Mouse (Mus musculus) heart, adult 9 months (tissue): ENCODE data around the gene Kcnip3.
A peak's percentile ranks its signal among the peaks of the same experiment; 100 is the strongest.

Source experiments
- DNase-seq, 2 experiments: peaks; one replicate each; pipeline ENCODE4 v3.0.0; 2022; ENCODE audit warnings: low spot score in 2 of 2

Kcnip3 gene

DNA sequence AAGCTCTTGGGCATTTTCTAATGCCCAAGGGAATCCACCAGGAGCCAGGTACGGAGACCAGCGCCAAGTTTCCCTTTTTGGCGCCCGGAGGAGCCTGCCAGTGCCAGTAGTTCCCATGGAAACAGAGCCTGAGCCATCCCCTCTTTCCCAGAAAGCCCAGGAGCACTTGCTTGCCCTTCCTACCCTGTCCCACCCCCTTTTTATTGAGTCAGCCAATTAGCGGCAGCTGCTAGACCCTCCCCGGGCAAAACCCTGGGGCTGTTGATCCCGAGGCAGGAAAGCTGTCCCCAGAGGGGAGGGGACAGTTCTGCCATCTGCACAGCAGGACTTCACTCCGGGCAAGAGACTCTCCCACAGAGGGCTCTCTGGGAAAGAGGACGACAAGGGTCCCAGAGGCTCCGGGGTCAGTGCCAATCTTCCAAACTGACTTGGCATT is at the start of gene Kcnip3:
TSS of gene Kcnip3 (minus strand) at position 89 of the 436 bp plus-strand sequence.
- DNase-seq: no peak

DNA sequence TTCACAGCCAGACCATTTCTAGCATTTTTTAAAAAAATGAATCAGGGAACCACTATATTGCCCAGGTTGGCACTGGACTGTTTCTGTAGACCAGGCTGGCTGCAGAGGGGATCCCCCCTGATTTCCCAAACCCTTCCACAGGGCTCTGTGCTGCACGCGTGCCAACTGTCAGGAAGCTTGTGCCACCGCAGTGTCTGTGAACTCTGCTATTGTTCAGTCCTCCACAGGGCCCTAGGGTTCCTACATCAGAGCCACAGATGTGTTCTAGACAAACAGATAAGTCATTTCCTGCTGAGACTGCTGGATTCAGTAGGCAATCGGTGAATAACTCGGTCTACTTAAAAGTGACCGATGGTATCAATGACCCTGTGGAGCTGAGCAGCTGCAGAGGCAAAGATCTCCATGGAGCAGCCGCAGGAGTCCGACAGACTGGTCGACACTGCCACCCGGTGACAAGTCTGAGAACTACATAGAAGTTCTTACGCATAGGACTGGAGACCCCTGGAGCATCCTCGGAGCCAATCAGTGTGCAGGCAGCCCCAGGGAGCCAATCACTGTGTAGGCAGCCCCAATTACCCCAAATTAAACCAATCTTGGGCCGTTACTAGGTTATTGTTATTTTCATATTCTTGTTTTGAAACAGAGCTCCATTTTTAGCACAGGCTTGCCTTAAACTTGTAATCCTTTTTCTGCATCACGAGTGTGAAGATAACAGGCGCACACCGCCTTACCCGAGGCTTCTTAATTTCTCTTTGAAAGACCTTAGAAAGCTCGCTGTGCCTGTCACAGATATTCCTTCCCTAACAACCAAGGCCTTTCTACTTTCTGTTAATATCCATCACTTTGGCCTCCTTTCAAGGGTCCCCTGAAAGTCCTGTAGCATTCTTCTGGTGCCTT is 37.4 kb upstream of the Kcnip3 start:
- DNase-seq: peak; percentile 59 to 60

DNA sequence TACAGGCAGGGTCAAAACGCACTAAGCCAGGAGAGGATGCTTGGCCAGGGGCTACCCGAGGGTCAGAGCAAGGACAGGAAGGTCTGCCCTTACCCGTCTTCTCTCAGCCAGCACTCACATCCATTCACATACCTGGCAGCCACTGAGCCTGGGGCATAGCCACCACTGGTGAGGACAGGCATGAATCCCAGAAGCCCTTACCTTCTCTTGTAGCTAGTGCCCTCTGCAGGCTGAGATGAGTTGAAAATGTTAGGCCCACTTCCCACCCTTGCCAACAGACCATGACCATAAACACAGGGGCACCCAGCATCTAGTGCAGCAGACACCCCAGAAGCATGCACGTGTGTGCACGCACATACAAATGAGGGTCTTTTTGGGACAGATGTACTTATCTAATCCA is 29.2 kb upstream of the Kcnip3 start:
- DNase-seq: no peak

DNA sequence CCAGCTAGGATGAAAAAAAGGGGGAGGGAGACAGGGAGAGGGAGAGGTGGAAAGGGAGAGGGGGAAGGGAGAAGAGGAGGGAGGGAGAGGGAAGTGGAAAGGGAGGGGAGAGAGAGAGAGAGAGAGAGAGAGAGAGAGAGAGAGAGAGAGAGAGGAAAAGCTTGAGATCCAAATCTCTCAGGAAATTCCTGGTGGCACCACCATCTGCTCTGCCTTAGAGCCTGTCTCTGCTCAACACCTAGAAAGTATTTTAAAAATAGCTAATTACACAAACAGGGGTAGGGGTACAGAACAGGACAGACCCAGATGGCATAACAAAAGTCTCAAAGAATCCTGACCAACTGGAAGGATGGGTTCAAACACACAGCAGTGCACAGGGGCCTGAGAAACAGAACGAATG is 28.6 kb upstream of the Kcnip3 start:
- no peak for DNase-seq

DNA sequence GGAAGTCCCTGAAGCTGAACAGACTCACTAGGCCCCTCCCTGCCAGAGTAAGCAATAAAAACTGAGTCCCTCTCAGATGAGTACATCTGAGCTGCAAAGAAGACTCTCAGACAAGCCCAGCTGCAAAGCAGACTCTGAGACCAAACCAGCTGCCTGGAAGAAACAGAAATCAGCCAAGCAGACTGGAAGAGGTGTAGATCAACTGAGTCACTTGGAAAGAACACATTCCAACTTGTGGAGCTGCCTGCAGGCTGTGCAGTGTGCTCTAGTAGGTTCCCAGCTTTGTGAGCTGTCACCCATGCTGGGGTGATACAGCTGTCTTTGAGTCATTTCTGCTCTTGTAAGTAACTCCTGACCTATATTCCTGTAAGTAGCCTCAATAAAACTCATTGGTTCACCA is 27.8 kb upstream of the Kcnip3 start:
- DNase-seq: no peak

DNA sequence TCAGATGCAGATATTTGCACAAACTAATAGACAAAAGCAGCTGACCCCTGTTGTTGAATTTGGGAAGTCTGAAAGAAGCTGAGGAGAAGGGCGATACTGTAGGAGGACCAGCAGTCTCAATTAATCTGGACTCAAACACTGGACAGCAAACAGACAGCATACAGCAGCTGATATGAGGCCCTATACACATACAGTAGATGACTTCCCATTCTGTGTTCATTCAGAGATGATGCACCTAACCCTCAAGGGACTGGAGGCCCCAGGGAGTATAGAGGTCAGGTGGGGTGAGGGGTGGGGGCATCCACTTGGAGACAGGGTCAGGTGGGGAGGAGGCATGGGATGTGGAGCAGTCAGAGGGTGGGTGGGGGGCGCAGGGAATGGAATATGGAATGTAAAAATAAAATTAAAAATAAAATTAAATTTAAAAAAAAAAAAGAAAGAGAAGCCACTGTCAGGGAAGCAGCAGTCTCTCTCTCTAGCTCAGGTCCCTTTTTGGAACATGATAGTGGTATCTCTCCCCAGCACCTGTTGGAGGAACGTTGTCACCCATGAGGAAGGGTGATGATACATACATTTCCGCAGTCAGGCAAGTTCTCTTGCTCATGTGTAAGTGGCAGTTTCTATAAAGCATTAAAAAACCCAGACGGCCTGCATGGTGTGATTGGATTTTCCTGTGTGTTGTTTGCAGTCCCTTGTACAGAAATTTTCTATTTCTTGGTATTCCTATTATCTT is 26.6 kb upstream of the Kcnip3 start:
- DNase-seq: no peak

DNA sequence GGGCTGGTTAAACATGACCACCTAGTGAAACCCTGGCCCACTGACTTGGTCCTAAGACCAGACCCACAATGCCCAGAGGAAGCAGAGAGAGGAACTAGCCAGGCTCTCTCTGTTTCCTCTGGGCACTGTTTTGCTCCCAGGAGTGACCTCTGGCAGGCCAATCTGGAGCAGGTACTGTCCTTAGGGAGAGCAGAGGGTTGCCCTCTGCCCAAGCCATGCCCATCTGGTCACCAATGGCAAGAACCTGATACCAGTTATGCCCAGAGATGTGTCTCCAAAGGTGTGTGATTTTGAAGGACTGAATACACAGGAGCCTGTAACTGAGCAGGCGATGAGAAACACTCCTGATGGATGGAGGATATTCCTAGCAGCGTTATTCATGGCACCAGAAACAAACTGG is 19.8 kb upstream of the Kcnip3 start:
- DNase-seq: no peak

DNA sequence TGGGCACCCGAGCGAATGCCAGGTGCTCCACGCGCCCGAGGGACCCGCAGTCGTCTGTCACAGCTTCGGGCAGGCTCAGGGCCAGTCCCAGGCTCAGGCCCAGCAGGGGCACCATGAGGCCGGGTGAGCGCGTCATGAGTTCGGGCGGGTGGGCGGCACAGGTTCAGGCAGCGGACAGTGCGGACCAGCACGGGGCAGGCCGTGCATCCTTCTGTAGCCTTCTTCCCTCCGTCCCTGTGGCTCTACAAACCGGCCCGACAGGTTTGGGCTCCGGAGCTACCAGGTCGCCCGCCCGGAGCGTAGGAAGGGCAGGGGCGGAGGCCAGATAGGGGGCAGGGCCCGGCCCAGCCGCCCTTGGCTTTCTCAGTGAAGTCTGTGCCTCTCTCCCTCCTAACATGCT is 19.3 kb upstream of the Kcnip3 start, which contains the start of gene Prom2:
TSS of gene Prom2 (minus strand) at position 283 of the 400 bp plus-strand sequence.
- DNase-seq: no peak

DNA sequence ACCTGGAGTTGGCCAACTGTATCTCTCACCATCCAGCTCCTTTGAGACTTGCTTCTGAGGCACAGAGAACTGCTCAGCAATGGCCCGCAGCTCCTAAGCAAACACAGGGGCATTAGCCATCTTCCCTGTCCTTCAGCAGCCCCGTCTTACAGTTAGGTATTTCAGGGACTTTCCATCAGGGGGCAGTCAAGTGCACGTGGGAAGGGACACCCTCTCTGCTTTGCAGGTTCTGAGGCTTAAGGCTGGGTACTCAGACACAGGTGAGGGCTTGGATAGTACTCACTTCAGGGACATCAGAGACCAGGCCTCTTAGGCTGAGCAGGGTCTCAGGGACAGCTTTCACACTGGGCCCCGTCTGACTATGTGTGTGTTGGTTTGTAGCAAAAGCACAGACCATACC is 17.6 kb upstream of the Kcnip3 start:
- no peak for DNase-seq

DNA sequence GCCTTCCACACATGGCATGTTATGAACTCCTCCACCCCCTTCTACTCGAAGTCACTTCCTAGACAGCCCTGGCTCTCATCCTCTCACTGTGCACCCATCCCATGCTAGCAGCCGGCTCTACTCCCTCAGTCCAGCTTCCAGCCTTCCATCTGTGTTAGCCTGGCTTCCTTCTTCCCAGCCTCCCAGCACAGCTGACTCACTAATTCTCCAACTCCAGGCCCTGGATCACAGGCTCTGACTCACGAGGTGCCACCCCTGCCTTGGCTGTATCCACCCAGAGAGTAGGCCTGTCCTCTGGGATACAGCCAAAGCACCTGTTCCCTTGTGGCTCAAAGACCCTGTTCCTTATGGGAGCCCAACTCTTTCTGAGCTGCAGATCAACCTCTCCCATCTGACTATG is 15.7 kb upstream of the Kcnip3 start:
- no peak for DNase-seq

DNA sequence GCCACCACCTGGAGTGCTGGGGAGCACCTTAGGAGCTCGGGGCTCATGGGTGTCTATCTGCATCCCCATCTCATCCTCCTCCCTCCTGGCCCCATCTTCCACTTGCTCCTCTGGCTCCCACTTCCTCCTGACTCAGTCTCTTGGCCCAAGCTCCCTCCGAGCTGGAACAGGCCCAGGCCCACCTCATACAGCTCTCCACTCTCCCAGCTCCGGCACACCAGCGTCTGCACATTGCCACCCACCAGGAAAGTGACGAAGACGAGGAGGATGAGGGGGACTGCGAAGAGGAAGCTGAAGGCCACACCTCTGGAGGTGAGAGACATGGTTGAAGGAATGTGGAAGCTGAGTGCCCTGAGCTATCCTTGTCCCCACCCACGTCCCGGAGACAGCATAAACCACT is 13.5 kb upstream of the Kcnip3 start:
- no peak for DNase-seq

DNA sequence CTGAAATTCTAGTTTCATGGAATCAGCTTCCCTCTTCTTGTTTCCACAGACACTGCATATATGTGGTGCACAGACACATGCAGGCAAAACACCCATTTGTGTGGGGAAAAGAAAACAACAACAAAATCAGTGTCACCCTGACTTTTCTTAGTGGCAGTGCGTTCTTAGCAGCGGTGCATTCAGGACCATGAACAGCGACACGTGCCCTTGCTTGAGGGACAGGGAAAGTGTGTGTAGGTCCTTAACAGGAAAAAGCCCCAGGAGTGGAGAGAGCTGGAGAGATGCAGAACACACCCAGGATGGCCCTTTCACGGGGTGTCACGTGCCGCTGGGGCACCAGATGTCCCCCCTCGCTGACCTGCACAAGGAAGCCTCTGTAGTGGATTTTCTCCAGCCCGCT is 10.5 kb upstream of the Kcnip3 start:
- DNase-seq: no peak

DNA sequence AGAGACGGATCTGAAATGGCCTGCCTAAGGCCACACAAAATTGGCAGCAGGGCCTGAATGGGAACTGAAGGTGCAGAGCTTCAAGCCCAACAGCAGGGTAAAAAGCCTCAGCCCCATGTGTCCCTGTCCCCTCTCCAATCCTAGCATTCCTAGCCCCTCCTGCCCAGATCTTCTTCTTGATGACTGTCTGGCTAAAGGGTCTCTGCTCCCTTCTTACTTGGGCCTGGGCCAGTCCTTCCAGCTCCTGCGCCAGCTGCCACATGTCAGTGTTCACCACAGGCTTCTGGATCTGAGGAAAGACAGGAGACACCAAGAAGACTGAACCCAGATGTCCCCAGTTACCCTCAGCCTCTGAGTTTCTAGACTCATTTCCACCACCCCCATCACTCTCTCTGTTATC is 9.7 kb upstream of the Kcnip3 start:
- no peak for DNase-seq

DNA sequence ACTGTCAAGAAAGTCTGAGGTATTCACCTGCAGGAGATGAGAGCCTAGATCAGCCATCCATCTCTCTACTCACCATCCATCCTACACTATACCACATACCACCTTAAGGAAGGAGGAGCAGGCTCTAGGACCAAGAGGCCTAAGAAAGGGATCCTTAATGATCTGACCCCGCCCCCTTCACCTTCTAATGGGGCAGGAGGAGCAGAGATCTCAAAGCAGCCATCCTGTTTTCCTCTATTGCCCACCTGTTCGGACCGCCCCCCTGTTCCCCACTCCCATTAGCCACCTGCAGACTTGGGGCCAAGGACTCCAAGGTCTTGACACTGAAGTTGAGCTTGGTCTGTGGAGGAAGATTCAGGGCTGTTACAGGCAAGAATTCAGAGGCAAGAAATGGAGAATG is 8.5 kb upstream of the Kcnip3 start:
- DNase-seq: no peak

DNA sequence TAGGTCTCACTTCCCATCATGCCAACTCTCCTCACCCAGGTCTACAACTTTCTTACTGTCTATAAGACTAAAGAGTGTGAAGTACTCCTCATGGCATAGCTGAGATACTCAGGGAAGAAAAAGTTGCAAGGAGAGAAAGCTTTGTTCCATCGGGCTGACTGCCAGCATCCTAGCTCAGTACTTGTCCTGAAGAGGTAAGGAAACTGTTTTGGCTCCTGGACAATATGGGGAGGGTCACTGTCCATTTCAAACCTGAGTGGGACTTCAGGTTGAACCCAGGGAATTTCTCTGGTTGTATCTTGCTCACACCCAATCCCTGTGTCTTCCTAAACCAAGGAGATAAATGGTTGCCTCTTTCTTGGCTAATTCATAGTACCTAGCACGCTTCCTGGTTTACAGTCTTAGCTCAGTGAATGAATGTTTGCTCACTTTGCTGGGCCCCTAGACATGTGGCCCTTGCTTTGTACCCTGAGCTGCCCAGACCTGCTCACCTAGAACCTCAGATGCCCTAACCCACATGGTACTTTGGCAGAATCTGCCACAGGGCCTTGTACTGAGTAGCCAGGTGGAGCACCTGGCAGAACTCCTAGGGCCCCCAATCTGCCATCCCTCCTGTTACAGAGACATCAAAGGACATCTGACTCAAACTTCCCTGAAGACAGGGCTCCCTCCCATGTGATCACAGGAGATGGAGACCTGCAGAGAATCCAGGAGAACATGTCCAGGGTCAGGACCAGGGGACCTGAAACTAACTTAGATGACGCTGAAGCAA is 3.3 kb upstream of the Kcnip3 start:
- DNase-seq: no peak

DNA sequence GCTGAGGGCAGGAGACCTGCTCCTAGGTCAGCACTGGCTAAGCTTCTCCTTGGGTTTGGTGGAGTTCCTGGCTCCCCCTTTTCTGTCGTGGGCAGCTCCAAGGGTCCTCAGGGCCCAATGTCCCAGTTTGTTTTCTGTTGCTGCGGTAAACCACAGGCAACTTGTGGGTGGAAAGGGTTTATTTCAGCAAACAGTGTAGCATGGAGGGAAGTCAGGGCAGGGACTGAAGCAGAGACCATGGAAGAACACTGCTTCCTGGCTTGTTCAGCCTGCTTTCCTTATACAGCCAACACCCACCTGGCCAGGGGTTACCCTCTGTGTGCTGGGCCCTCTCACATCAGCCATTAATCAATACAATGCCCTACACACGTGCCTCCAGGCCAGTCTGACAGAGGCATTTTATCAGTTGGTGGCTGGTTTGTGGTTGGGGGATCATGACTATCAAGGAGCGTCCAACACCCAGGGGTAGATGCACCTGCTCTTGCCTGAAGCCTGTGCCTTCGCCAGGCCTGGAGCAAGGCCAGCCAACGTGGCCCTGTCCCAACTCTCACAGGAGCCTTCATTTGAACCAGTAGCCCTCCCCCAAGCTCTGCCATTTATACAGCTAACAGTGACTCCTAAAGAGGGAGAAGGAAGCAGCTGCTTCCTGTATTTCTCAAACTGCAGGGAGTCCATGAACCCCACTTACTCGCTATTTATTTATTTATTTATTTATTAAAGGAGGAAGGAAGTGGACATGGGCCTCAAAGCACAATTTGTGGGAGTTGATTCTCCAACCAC is 2.2 kb upstream of the Kcnip3 start:
- DNase-seq: peak; percentile 19 to 53

DNA sequence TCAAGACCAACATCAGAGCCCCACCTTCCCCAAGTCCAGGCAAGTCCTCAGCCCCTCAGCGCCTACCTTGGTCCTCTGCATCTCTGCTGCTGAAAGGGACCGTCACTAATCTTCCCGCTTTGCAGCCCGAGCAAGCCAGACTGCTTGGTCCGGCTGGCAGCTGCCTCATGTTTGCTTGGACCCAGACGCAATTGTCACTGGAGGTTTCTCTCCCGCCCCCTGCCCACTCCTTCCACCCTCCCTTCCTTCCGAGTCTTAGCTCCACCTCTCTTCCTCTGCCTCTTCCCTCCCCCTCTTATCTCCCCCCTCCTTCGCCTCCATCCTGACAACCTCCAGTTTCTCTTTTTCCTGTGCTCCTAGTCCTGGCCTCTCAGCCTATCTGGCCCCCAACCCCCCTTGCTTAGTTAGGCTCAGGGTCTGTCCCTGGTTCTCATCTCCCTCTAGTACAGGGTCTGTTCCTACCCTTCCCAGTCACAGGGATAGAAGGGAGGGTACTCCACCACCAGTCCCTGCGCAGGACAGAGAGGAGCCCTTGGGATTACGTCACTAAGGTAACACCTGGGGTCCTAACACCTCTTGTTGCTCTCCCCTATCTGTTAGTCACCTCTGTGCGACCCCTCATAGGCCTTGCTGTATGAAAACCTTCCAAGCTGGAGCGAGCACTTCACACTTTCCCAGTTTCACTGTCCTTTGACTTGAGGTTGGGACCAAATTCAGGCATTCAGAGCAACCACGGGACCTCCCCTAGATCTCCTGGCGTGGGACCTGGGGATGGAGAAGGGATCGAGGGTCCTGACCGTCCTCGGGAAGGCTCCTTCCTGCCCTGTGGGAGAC is 505 bp downstream of the Kcnip3 start:
- DNase-seq: no peak

DNA sequence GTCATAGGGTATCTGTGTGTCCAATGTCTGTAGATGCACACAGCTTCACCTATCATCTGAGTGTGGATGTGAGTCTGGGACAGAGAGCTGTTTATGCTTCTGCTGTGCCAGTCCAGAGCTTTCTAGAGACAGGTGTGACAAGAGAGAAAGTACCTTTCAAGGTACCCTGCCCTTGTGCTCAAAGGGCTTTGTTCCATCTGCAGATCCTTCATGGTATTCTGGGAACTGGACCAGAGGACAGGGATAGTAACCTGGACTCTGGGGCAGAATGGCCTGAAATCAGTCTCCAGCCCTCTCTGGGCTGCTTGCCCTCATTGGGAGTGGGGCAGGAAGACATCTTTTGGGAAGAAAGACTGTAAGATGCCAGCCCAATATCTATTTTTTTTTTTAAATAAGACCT is 1.8 kb downstream of the Kcnip3 start:
- DNase-seq: no peak

DNA sequence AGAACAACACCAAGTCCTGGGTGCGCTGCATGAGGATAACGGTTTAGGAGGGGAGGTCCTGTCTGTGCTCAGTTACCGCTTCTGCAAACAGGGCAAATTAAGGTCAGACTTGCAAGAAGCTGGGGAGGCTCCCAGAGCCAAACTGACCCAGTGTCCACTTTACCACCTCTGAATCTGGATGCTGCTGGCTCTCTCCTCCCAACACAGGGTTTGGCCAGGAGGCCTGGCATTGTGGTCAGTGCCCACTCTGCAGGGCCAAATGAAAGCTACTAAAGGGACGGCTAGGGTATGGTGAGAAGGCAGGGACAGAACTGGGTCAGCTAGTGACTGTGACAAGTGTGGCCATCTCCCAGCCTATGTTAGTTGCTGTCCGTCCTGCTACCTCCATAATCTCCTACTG is 2.6 kb downstream of the Kcnip3 start:
- no peak for DNase-seq

DNA sequence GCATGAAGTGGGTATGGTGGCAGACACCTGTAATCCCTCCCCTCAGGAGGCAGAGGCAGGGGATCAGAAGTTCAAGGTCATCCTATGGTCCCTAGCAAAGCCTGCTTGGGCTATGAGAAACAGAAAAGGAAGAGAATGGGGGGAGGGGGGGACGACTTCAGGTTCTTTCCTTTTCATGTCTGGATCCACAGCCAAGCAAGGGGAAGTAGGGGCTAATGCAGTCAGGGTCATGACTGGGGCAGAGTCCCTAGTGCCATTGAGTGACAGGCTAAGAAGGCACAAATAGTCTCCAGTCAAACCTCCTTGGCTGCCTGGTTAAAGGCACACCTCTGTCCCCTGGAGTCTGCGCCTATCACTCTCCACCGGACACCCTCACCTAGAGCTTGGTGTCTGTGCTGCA is 3.1 kb downstream of the Kcnip3 start:
- no peak for DNase-seq

DNA sequence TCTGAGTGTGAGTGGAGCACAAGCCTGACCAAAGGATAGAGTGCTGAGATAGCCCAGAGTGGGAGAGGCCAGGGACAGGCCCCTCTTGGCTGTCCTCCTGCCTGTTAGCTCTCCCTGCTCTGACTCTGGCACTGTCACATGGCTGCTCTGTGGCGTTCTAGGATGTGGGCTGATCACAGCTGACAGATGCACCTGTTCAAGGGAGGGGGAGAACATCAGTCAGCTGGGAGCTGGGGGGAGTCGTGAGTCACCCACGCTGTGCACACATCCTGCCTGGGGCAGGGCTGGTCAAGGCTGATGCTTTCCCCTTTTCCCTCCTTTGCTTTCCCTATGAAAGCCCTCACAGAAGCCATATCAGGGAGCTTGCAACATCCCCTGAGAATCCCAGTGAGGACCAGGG is 3.6 kb downstream of the Kcnip3 start:
- DNase-seq: no peak
